Mouse (Mus musculus): ENCODE data around the gene Hbs1l.

DNA sequence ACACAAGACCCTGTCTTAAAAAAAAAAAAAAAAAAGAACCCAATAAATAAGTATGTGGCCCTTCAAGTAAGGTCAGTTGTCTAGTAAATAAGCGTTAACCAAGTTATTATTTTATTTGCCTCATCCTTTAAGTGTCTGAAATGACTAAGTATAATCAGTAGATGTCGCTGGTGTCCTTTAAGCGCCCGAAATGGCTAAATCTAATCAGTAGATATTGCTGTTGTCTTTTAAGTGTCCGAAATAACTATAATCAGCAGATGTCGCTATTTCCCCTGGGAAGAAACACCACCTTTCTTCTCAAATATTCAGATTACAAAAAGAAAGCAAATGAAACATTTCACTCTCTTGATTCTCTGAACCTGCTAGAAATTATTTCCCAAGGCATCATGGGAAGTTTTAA is 87.1 kb downstream of the Hbs1l start:
- TF ChIP-seq POLR2A (IDR thresholded peaks at IDR 0.05; ENCODE audit: control insufficient read depth, extremely low read depth, insufficient read depth, low read length, poor library complexity) = no peak
- no peak for TF ChIP-seq CTCF (IDR thresholded peaks at IDR 0.05; ENCODE audit: borderline replicate concordance, control insufficient read depth, extremely low read depth, insufficient read depth, low read length, poor library complexity)

All from thymus, adult 2 months (tissue).